Mouse (Mus musculus): ENCODE results near the gene Nupl1. TPM values are rescaled to one million over a fixed set of nuclear protein-coding genes. Genes with fewer than 3 reads are reported as not detected.

Nupl1 gene
- polyA plus RNA-seq, 1 experiment from 2014 or later, result 0.06 TPM

DNA sequence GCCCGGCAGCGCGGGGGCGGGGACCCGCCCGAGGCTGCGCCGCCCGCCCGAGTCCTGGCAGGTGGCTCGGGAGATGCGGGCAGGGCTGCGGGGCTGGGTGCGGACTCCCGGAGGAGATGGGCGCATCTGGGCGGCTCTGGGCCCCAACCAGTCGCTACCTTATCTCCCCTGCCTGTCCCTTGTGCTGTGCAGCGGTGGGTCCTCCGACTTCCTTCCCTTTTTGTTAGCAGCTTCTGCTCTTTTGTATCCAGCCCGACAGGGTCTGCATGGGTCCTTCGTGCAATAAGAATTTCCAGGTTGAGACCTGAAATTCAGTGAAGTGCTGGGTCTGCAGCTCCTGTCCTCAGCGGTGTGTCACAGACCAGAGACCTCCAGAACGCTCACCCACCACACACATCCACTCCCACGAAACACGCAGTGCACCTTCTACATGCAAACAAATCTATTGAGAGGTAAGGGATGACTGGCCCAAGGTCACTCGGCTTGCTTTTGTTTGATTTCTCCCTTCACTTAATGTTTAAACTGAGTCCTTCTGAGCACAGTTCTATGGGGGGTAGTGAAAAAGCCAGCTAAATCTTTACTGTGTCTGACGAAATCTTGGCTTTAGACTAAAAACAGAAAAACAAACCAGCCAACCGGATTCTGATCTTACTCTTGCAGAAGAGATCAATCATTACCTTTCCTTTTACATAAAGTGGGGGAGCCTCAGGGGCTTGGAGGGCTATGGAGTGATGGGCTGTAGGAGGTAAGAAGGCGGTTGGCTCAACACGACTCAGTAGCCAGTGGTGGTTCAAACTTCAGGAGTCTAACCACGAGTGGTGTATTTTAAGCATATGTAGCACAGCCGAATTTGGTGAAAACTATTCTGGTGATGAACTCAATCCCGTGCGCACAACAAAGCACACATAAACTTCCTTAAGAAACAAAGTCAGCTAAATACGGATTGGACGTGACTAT, 73.3 kb downstream of the Nupl1 start:
- Histone ChIP-seq H3K36me3 (ENCODE audit: control insufficient read depth, insufficient read depth, low read length) (no peaks in the 10 kb centered on the region), H3K4me2 (replicated peaks; ENCODE audit: low read depth) (peak overlapping the region; percentile 96), H3K27ac (replicated peaks) (peak overlapping the region; percentile 91), H3K9me3 (ENCODE audit: control insufficient read depth, low read length) (no peaks in the 10 kb centered on the region), H3K9ac (ENCODE audit: low read length) (peak overlapping the region; percentile 69), H3K4me3 (ENCODE audit: low read depth, low read length) (peak overlapping the region; percentile 71), H3K4me1 (replicated peaks; ENCODE audit: control insufficient read depth, insufficient read depth) (no peaks in the 10 kb centered on the region), H3K27me3 (ENCODE audit: control insufficient read depth, insufficient read depth, low read length) (no peaks in the 10 kb centered on the region)
- DNase-seq (ENCODE audit: low spot score) (no peak), ATAC-seq (ENCODE audit: low FRiP score, low TSS enrichment) (peak; percentile 8; the same call in 1 of the 2 replicates)
- WGBS, result 25% methylated on average over 26 of the region's 37 CpGs
- TF ChIP-seq CTCF (IDR thresholded peaks at IDR 0.05; ENCODE audit: low read depth), result no peak
- TF ChIP-seq EP300 (optimal IDR thresholded peaks at IDR 0.05), result no peak

DNA sequence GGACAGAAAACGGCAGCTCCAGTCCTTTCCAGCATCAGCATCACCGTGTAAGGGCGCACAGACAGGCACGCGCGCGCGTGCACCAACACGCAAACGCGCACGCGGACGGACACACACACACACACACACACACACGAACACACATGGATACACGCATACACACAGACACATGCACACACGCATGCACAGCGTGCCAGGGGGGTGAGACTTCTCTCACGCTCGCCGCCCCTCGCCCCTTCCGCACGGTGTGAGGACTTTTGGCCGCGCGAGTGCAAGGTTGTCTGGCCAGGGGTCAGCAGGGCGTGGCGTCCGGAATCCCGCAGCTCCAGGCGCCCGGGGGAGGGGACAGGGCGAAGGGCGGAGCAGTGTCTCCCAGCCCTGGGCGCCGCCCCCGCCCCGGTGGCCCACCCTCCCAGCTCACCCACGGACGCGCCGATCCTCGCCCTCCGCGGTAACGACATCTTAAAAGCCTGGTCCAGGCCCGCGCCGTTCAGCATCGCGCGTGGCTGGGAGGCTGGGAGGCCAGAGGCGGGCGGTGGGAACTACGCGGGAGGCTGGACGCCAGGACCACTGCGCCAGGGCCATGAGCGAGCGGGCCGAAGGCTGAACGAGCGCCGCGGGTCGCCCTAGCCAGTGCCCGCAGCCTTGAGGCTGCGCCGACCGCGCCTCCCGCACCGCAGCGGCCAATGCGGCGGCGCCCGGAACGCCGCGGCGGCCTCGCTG, 74.2 kb downstream of the Nupl1 start:
- WGBS, result 1% methylated on average over 40 of the region's 84 CpGs

DNA sequence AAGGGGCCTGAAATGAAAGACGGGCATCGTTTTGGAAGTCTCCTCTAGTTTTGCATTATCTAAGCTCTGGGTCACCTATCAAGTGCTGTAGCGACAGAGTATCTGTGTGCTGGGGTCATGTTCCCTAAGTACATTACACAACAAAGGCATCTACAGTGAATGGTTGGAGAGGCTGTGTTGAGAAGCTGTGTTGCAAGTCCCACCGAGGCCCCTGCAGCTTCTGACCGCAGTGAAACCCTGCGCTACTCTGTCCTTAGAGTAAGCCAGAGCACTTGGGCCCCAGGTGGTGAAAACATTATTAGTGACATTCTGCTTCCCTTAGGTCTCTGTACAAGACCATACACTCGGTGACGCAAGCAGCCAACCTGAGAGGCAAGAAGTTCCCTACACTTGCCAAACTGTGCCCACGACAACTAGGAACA, 74.8 kb downstream of the Nupl1 start:
- no peaks in the 10 kb centered on the region for H3K36me3 ChIP-seq (ENCODE audit: control insufficient read depth, insufficient read depth, low read length)
- H3K4me3 ChIP-seq (ENCODE audit: low read depth, low read length), result peak overlapping the region; percentile 71
- no peaks in the 10 kb centered on the region for H3K27me3 ChIP-seq (ENCODE audit: control insufficient read depth, insufficient read depth, low read length)
- peak overlapping the region; percentile 69; the same call in 1 of the 2 replicates for H3K9ac ChIP-seq (ENCODE audit: low read length)
- 40% methylated on average over 9 of the region's 9 CpGs for WGBS
- H3K27ac ChIP-seq (replicated peaks), result peak overlapping the region; percentile 91
- DNase-seq (ENCODE audit: low spot score) (no peak), ATAC-seq (ENCODE audit: low FRiP score, low TSS enrichment) (no peak; the same call in 1 of the 2 replicates)
- H3K4me2 ChIP-seq (replicated peaks; ENCODE audit: low read depth), result peak overlapping the region; percentile 96
- H3K9me3 ChIP-seq (ENCODE audit: control insufficient read depth, low read length), result no peaks in the 10 kb centered on the region
- H3K4me1 ChIP-seq (replicated peaks; ENCODE audit: control insufficient read depth, insufficient read depth), result no peaks in the 10 kb centered on the region
- TF ChIP-seq EP300 (optimal IDR thresholded peaks at IDR 0.05) (no peak), CTCF (IDR thresholded peaks at IDR 0.05; ENCODE audit: low read depth) (no peak)

More for the DNA sequence above, 74.2 kb downstream of the Nupl1 start:
- Histone ChIP-seq H3K27ac (replicated peaks) (peak overlapping the region; percentile 91), H3K4me3 (ENCODE audit: low read depth, low read length) (peak overlapping the region; percentile 71), H3K4me2 (replicated peaks; ENCODE audit: low read depth) (peak overlapping the region; percentile 96), H3K9me3 (ENCODE audit: control insufficient read depth, low read length) (no peaks in the 10 kb centered on the region), H3K36me3 (ENCODE audit: control insufficient read depth, insufficient read depth, low read length) (no peaks in the 10 kb centered on the region), H3K27me3 (ENCODE audit: control insufficient read depth, insufficient read depth, low read length) (no peaks in the 10 kb centered on the region), H3K4me1 (replicated peaks; ENCODE audit: control insufficient read depth, insufficient read depth) (no peaks in the 10 kb centered on the region), H3K9ac (ENCODE audit: low read length) (peak overlapping the region; percentile 69)
- DNase-seq (ENCODE audit: low spot score) (peak; percentile 83), ATAC-seq (ENCODE audit: low FRiP score, low TSS enrichment) (peak; percentile 55)
- TF ChIP-seq EP300 (optimal IDR thresholded peaks at IDR 0.05) (no peak), CTCF (IDR thresholded peaks at IDR 0.05; ENCODE audit: low read depth) (no peak)

DNA sequence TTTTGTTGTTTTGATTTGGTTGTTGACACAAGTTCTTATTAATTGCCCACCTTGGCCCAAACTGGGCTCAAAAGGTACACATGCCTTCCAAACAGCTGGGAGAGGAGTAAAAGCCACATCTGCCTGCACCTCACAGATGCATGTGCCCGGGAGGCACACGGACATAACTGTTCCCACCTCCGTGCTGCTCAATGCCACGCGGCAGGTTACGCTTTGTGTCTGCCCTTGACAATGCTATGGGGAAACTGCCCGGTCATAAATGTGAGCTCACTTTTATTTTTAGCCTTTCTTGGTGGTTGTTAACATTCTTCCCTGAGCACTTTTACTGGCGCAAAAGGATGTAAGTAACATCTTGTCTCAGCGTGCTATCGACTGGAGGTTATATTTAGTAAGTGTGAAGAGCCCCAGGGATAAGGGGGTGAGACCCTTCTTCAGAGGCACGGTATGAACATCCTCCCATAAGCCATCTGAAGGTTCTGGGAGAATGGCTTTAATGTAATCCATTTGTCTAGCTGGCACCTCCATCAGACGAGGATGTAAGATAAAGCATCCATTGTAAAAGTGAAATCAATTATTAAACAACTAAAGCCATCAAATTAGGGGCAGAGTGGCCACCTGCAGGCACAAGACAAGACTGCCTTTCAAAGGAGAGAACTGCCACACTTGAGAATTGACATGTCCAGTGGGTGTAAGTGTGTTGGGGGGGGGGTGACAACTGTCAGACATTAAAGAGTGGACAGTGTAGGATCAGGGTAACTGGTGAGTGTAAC, 78.8 kb downstream of the Nupl1 start:
- Histone ChIP-seq H3K4me1 (replicated peaks; ENCODE audit: control insufficient read depth, insufficient read depth) (no peaks in the 10 kb centered on the region), H3K4me2 (replicated peaks; ENCODE audit: low read depth) (no peak overlapping the region), H3K9me3 (ENCODE audit: control insufficient read depth, low read length) (no peaks in the 10 kb centered on the region), H3K4me3 (ENCODE audit: low read depth, low read length) (no peak overlapping the region), H3K27me3 (ENCODE audit: control insufficient read depth, insufficient read depth, low read length) (no peaks in the 10 kb centered on the region), H3K27ac (replicated peaks) (no peak overlapping the region), H3K9ac (ENCODE audit: low read length) (no peak overlapping the region), H3K36me3 (ENCODE audit: control insufficient read depth, insufficient read depth, low read length) (no peaks in the 10 kb centered on the region)
- TF ChIP-seq CTCF (IDR thresholded peaks at IDR 0.05; ENCODE audit: low read depth) (peak; percentile 16; the same call in 1 of the 2 replicates), EP300 (optimal IDR thresholded peaks at IDR 0.05) (no peak)
- WGBS, result 64% methylated on average over 12 of the region's 12 CpGs
- DNase-seq (ENCODE audit: low spot score), result no peak
- no peak for ATAC-seq (ENCODE audit: low FRiP score, low TSS enrichment)

DNA sequence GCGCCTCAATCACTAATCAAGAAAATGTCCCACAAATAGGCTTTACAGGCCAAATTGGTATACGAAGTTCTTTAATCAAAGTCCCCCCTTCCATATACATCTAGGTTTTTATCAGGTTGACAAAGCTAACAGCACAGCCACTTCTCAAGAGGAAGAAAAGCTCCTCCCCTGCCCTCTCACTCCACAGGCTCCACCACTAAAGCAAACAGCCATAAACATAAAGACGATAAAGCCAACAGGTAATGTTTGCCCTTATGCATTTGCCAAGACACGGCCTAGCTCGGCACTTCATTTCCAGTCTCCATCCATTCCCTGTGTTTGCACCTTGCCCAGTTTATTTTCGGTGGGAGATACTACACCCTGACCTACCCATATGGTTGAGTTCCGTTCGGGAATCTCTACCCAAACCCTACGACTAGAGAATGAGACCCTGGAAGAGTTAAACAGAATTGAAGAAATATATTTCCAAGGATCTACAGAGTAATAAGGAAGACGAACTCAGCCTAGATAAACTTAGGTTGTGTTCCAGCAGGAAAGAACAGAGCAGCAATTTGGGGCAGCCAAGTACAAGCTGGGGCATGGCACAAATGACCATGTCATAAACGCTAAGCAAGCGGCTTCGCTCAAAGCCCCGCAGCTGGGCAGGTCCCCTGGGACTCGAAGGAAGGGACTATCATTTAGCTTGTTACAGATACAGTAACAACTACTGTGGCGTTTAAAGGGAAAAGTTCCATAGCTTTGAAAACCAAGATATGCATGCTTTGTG, 80.2 kb downstream of the Nupl1 start:
- no peak overlapping the region for H3K9ac ChIP-seq (ENCODE audit: low read length)
- WGBS, result 58% methylated on average over 16 of the region's 16 CpGs
- H3K4me3 ChIP-seq (ENCODE audit: low read depth, low read length), result no peak overlapping the region
- ATAC-seq (ENCODE audit: low FRiP score, low TSS enrichment) (peak; percentile 82), DNase-seq (ENCODE audit: low spot score) (peak; percentile 67)
- TF ChIP-seq EP300 (optimal IDR thresholded peaks at IDR 0.05), result no peak
- no peak for TF ChIP-seq CTCF (IDR thresholded peaks at IDR 0.05; ENCODE audit: low read depth)
- no peaks in the 10 kb centered on the region for H3K4me1 ChIP-seq (replicated peaks; ENCODE audit: control insufficient read depth, insufficient read depth)
- no peak overlapping the region for H3K4me2 ChIP-seq (replicated peaks; ENCODE audit: low read depth)
- H3K27me3 ChIP-seq (ENCODE audit: control insufficient read depth, insufficient read depth, low read length), result no peaks in the 10 kb centered on the region
- no peaks in the 10 kb centered on the region for H3K36me3 ChIP-seq (ENCODE audit: control insufficient read depth, insufficient read depth, low read length)
- no peaks in the 10 kb centered on the region for H3K9me3 ChIP-seq (ENCODE audit: control insufficient read depth, low read length)
- peak overlapping the region; percentile 20; the same call in 1 of the 2 replicates for H3K27ac ChIP-seq (replicated peaks)

Data from stomach, postnatal 0 days (tissue).